Mouse (Mus musculus): ENCODE data around the gene Mphosph9. TPM values are rescaled to one million over a fixed set of nuclear protein-coding genes. Genes with fewer than 3 reads are reported as not detected.

Gene Mphosph9
- total RNA-seq, 2 experiments from 2014 or later = 5.4 to 5.8 TPM

GRCm38 (mm10) chr5:124202071-124202470 is 125.7 kb downstream of the Mphosph9 start:
- intact Hi-C loops (cut with DNase I) = no loop called here
- DNase-seq = peak in 1 of 2 experiments; percentile 28

GRCm38 (mm10) chr5:124201564-124201963 is 126.2 kb downstream of the Mphosph9 start:
- intact Hi-C loops (cut with DNase I) = no loop called here
- DNase-seq = peak in 1 of 2 experiments; percentile 13

Other genes starting within 250 kb of the Mphosph9 start
- 1 to 10 TPM; 7.6 to 8.3 TPM for gene Abcb9, start 232.2 kb downstream of the Mphosph9 start, total RNA-seq (2021)
- 10 to 100 TPM; 14.4 to 16.2 TPM for gene Ogfod2, start 215.7 kb downstream of the Mphosph9 start, total RNA-seq (2021)
- 10 to 100 TPM; 36.5 to 39.0 TPM for gene Arl6ip4, start 211.9 kb downstream of the Mphosph9 start, total RNA-seq (2021)
- 10 to 100 TPM; 43.9 to 45.5 TPM for gene Pitpnm2, start 78.2 kb downstream of the Mphosph9 start, total RNA-seq (2021)
- gene 2810006K23Rik, start 117 bp upstream of the Mphosph9 start, total RNA-seq (2021) = 10 to 100 TPM; 12.1 to 13.1 TPM
- gene Cdk2ap1, start 35.1 kb upstream of the Mphosph9 start, total RNA-seq (2021) = 100 to 1,000 TPM; 164 to 167 TPM
- 10 to 100 TPM; 65.3 to 71.7 TPM for gene Sbno1, start 98.0 kb upstream of the Mphosph9 start, total RNA-seq (2021)
- gene Kmt5a, start 112.0 kb upstream of the Mphosph9 start, total RNA-seq (2021) = 100 to 1,000 TPM; 191 to 237 TPM
- 1 to 10 TPM; 7.9 to 9.9 TPM for gene Rilpl2, start 150.4 kb upstream of the Mphosph9 start, total RNA-seq (2021)
- 10 to 100 TPM in 1 of 2 experiments, 1 to 10 TPM in 1; 9.7 to 18.2 TPM for gene Snrnp35, start 155.2 kb upstream of the Mphosph9 start, total RNA-seq (2021)
- gene Rilpl1, start 203.4 kb upstream of the Mphosph9 start, total RNA-seq (2021) = 100 to 1,000 TPM; 209 to 229 TPM
- 100 to 1,000 TPM; 174 to 177 TPM for gene Tmed2, start 212.7 kb upstream of the Mphosph9 start, total RNA-seq (2021)
- 1 to 10 TPM; 4.0 to 6.1 TPM for gene Ddx55, start 224.9 kb upstream of the Mphosph9 start, total RNA-seq (2021)